Mouse (Mus musculus) adrenal gland, adult (tissue): ENCODE data around the gene Kmt5b.

Experiments
- DNase-seq, 2 experiments: peaks; one replicate each; pipeline ENCODE4 v3.0.0; 2022 to 2023; ENCODE audit warnings: low spot score in 1 of 2; ENCODE audit not compliant: inconsistent age in 2 of 2

Kmt5b gene

GRCm38 (mm10) chr19:3767276-3767780 lies at the start of gene Kmt5b:
TSS of gene Kmt5b (plus strand) at chr19:3767421.
- DNase-seq: no peak

GRCm38 (mm10) chr19:3718481-3719361 lies 48.5 kb upstream of the Kmt5b start:
- DNase-seq: peak; percentile 74 to 92

- DNase-seq: peak; percentile 73 to 92
Measured at GRCm38 (mm10) chr19:3719362-3719891, 47.8 kb upstream of the Kmt5b start.

GRCm38 (mm10) chr19:3723170-3723569 lies 44.1 kb upstream of the Kmt5b start:
- DNase-seq: no peak

- DNase-seq: peak in 1 of 2 experiments; percentile 67
Measured at GRCm38 (mm10) chr19:3723904-3724303, 43.3 kb upstream of the Kmt5b start.

GRCm38 (mm10) chr19:3724779-3725178 lies 42.4 kb upstream of the Kmt5b start:
- peak; percentile 67 to 92 for DNase-seq

GRCm38 (mm10) chr19:3728901-3729300 lies 38.3 kb upstream of the Kmt5b start:
- no peak for DNase-seq

- DNase-seq: no peak
Measured at GRCm38 (mm10) chr19:3730781-3731646, 36.2 kb upstream of the Kmt5b start.

- no peak for DNase-seq
Measured at GRCm38 (mm10) chr19:3736001-3736400, 31.2 kb upstream of the Kmt5b start.

- no peak for DNase-seq
Measured at GRCm38 (mm10) chr19:3739650-3740049, 27.6 kb upstream of the Kmt5b start.

- DNase-seq: peak in 1 of 2 experiments; percentile 36
Measured at GRCm38 (mm10) chr19:3742716-3743115, 24.5 kb upstream of the Kmt5b start.

GRCm38 (mm10) chr19:3743362-3743761 lies 23.9 kb upstream of the Kmt5b start:
- no peak for DNase-seq

GRCm38 (mm10) chr19:3743851-3744512 lies 23.2 kb upstream of the Kmt5b start:
- peak; percentile 65 to 91 for DNase-seq

- no peak for DNase-seq
Measured at GRCm38 (mm10) chr19:3752621-3753239, 14.5 kb upstream of the Kmt5b start.

- DNase-seq: no peak
Measured at GRCm38 (mm10) chr19:3753240-3753633, 14.0 kb upstream of the Kmt5b start.

- DNase-seq: no peak
Measured at GRCm38 (mm10) chr19:3753738-3754137, 13.5 kb upstream of the Kmt5b start.

- no peak for DNase-seq
Measured at GRCm38 (mm10) chr19:3757861-3758260, 9.4 kb upstream of the Kmt5b start.

- DNase-seq: no peak
Measured at GRCm38 (mm10) chr19:3765221-3765820, 1.9 kb upstream of the Kmt5b start.

- DNase-seq: no peak
Measured at GRCm38 (mm10) chr19:3766378-3766777, 843 bp upstream of the Kmt5b start.
